Mouse (Mus musculus): ENCODE results near the gene Gkn2.

Gkn2 gene

GRCm38 (mm10) chr6:87399886-87400566, 26.9 kb downstream of the Gkn2 start:
- DNase-seq (ENCODE audit: low read depth, low spot score): peak; percentile 49

- no peak for DNase-seq (ENCODE audit: low read depth, low spot score)
These were observed 28.3 kb downstream of the Gkn2 start for GRCm38 (mm10) chr6:87401456-87401855.

- DNase-seq (ENCODE audit: low read depth, low spot score): no peak
These were observed 38.9 kb downstream of the Gkn2 start for GRCm38 (mm10) chr6:87412011-87412410.

DNA sequence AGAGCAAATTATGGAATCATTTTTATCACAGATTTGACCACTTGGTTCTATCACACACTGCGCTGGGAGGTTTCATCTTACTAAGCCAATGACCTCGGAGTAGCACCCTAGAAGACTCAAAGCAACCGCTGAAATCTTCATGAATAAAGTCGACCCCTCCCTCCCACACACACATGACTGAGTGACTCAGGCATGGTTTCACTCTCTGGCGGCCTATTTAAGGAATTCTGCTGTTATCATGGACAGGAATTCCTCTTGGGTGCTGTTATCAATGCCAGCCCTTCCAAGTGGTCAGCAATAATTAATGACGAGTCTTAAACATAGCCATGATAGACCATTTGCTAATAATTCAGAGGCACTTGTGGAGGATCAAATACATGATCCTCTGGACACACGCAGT, 49.1 kb downstream of the Gkn2 start:
- no peak for DNase-seq (ENCODE audit: low read depth, low spot score)

GRCm38 (mm10) chr6:87424037-87424816, 51.1 kb downstream of the Gkn2 start:
- no peak for DNase-seq (ENCODE audit: low read depth, low spot score)

DNA sequence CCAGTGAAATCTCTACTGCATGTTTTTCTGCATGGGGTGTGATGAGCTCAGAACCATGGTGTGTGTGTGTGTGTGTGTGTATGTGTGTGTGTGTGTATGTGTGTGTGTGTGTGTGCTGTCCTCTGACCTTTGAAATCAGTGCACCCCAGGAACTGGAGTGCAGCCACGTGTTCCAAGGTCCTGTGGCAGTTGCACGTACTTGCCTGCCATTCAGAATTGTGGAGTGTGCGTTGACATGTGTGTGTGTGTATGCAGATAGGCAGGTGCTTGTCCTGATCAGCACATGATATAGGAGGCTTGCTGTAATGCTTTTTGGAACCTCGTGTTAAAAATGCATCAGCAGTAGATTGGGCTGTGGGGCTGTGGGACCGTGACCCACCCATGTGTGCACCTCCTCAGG, 53.8 kb downstream of the Gkn2 start:
- no peak for DNase-seq (ENCODE audit: low read depth, low spot score)

GRCm38 (mm10) chr6:87427616-87428015, 54.5 kb downstream of the Gkn2 start:
- no peak for DNase-seq (ENCODE audit: low read depth, low spot score)

DNA sequence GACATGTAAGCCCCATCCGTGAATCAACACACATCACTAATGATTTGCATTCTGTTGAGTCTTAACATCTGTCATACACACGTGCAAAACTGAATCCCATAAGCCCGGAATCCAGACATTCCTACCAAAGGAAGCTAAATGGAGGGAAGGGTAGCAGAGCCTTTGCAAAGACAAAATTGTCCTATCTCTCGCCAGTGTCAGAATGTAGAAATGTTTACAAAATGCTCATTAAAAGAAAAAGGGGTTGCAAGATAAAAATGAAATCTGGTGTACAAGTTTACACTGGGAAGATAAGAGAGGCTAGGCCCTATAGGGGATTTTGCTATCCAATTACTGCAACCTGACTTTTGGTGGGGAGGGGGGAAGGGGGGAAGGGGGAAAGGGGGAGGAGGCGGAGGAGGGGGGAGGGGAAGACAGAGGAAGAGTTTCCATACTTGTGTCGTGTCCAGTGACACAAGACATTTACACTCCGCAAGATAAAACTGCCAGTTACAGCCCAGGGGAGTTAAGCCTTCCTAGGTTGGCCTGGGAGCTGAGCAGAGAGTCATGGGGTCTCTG, 55.4 kb downstream of the Gkn2 start, which contains the start of gene Bmp10:
TSS of gene Bmp10 (plus strand) at position 508 of the 558 bp plus-strand sequence.
- no peak for DNase-seq (ENCODE audit: low read depth, low spot score)

Data from CD4-positive helper T cell, adult 2 months (primary cell).